Mouse (Mus musculus) frontal cortex, postnatal 25 days (tissue): ENCODE results near the gene Sox18.

Experiments used
- DNase-seq, 2 experiments: peaks; one replicate each; pipeline ENCODE4 v3.0.0; 2022; ENCODE audit warnings: low spot score in 2 of 2

Gene Sox18

DNA sequence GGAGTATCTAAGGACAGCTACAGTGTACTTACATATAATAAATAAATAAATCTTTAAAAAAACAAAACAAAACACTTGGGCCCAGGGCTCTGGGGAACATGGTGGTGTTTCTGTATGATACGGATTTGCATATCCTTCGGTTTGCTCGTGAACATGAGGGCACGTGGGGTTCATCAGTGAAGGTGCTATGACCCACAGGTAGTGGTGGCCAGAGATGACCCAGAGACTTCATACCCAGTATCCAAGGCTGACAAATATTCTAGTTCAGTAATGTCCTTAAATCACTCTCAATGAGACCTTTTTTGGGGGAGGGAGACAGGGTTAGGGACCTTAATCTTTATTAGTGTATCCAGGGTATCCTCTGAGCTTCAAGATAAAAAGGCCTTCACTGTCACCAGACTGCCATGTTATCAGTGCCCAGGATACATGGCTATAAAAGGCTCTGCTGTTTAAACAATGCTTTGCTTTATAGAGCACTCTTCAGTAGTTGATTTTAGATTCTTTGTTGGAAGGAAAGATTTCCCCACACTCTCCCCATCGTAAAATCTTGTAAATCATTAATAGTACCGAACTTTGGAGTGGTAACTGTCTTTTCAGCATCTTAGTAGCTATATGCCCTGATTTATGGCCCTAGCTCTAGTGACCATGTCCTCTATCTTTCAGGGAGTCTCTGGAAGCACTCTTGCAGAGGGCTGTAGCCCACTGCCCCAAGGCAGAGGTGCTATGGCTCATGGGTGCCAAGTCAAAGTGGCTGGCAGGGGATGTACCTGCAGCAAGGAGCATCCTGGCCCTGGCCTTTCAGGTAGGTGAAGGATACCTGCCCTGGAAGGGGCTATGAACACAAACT, 24.6 kb downstream of the Sox18 start:
- DNase-seq = no peak

DNA sequence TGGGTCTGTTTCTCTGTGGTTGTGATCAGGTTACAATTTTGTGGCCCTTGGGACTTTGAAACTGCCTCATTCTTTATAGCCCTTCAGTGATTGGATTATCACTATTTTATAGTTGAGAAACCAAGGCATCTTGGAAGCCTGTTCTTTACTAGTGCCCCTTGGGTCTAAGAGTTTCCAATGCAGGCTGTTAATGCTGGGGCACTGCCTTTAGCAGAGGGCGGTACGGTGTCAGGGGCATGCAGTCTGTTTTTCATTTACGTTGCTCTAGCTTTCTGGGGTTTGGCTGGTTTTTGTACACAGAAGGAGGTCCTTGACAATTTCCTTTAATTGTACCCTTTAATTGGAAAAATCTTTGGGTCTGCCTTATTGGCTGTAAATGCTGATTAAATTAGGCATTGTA, 25.8 kb downstream of the Sox18 start:
- no peak for DNase-seq

DNA sequence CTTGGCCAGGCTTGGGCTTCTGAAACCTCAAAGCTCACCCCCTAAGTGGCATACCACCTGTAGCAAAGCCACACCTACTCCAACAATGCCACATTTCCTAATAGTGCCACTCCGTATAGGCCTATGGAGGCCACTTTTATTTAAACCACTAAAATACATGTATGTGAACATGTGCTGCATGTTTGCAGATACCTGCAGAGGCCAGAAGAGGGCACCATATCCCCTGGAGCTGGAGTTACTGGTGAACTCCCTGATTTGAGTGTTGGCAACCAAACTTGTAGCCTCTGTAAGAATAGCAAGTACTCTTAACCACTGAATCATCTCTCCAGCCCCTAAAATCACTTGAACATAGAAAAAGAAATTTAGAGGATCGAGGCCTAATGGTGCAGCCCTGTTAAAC, 27.1 kb downstream of the Sox18 start:
- no peak for DNase-seq

DNA sequence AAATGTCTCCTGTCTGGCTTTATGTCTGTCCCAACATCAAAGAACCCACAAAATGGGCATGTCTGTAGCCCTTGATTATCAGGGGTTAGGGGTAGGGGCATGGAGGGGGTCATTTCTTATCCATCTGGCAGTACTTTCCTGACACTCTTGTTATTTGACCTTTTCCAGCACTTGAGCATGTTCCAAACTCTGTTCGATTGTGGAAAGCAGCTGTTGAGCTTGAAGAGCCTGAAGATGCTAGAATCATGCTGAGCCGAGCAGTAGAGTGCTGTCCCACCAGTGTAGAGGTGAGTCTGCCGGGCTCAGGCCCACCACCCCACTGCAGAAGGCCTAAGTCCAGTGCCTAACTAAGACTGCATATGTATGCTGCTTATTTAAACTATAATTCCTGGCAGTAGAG, 35.6 kb downstream of the Sox18 start:
- no peak for DNase-seq

DNA sequence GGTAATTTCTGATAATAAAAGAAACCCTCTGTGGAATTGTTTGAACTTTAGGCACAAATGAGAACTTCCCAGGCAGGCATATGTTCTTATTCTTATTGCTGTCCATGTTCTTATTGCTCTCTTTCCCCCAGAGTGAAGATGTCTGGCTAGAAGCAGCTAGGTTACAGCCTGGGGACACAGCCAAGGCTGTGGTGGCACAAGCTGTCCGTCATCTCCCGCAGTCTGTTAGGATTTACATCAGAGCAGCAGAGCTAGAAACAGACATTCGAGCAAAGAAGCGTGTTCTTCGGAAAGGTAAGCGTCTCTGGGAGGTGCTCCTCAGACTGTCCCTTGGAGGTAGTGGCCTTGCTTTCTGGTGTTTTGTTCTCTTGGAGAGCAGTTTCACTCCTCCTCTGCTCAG, 38.8 kb downstream of the Sox18 start:
- no peak for DNase-seq

DNA sequence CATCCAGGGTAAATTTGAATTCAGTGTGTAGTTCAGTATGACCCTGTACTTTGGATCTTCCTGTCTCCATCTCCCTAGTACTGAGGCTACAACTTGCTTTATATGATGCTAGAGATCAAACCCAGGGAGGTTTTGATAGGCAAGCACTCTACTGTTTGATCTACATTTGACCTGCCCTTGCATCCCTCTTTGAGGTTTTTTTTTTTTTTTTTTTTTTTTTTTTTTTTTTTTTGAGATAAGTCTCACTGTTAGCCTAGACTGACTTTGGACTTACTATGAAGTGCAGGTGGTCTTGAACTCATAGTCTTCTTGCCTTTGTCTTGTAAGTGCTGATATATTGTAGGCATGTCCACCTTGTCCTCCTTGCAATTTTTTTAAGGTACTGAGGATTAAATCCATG, 43.0 kb downstream of the Sox18 start:
- no peak for DNase-seq

DNA sequence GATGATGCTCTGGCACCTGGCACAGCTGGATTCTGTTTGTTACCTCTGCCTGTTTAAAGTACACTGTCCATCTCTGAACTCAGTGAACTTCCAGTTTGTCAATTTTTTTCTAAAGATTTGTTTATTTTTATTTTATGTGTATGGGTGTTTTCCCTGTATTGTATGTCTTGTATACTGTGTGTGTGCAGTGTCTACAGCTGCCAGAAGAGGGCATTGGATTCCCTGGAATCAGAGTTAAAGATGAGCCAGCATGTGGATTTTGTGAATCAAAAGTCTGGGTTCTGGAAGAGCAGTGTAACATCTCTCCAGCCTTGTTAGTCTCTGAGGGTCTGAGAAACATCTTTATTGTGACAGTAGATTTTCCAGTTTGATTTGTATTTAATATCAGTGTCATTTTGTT, 48.0 kb downstream of the Sox18 start:
- no peak for DNase-seq
